Mouse (Mus musculus) lung, postnatal 14 days (tissue): ENCODE measurements around the gene Farp2.
A peak's percentile ranks its signal among the peaks of the same experiment; 100 is the strongest.
"Not testable (repeated sequence)": the region's sequence is repeated elsewhere in the genome, so short reads cannot be mapped to it uniquely, and the experiment has no call there.

Experiments
- DNase-seq: peaks from one replicate; pipeline ENCODE4 v3.0.0; 2021

Farp2 gene

GRCm38 (mm10) chr1:93511585-93512350 lies at the start of gene Farp2:
TSS of gene Farp2 (plus strand) at chr1:93512079.
- peak; percentile 95 for DNase-seq

GRCm38 (mm10) chr1:93465066-93465465 lies 46.8 kb upstream of the Farp2 start:
- DNase-seq: no peak

GRCm38 (mm10) chr1:93465746-93466145 lies 46.1 kb upstream of the Farp2 start:
- DNase-seq: no peak

- no peak for DNase-seq
Observed at GRCm38 (mm10) chr1:93468626-93469025, 43.3 kb upstream of the Farp2 start.

GRCm38 (mm10) chr1:93475694-93476093 lies 36.2 kb upstream of the Farp2 start:
- no peak for DNase-seq

- peak; percentile 98 for DNase-seq
Observed at GRCm38 (mm10) chr1:93477758-93478585, 33.9 kb upstream of the Farp2 start.

- DNase-seq: peak; percentile 99
Observed at GRCm38 (mm10) chr1:93478586-93479475, 33.0 kb upstream of the Farp2 start, which contains the start of gene Hdlbp. TSS of gene Hdlbp (minus strand) at chr1:93478815.

- DNase-seq: peak; percentile 26
Observed at GRCm38 (mm10) chr1:93479476-93480083, 32.3 kb upstream of the Farp2 start.

GRCm38 (mm10) chr1:93486302-93486701 lies 25.6 kb upstream of the Farp2 start:
- DNase-seq: not testable (repeated sequence)

GRCm38 (mm10) chr1:93495312-93495711 lies 16.6 kb upstream of the Farp2 start:
- DNase-seq: no peak

- peak; percentile 8 for DNase-seq
Observed at GRCm38 (mm10) chr1:93506944-93507676, 4.8 kb upstream of the Farp2 start.

GRCm38 (mm10) chr1:93508576-93508975 lies 3.3 kb upstream of the Farp2 start:
- DNase-seq: peak; percentile 29

- no peak for DNase-seq
Observed at GRCm38 (mm10) chr1:93512351-93512690, 442 bp downstream of the Farp2 start.

- DNase-seq: no peak
Observed at GRCm38 (mm10) chr1:93513221-93513620, 1.3 kb downstream of the Farp2 start.

GRCm38 (mm10) chr1:93521491-93521890 lies 9.6 kb downstream of the Farp2 start:
- DNase-seq: no peak

GRCm38 (mm10) chr1:93522325-93522724 lies 10.4 kb downstream of the Farp2 start:
- no peak for DNase-seq

- no peak for DNase-seq
Observed at GRCm38 (mm10) chr1:93529801-93530200, 17.9 kb downstream of the Farp2 start.

GRCm38 (mm10) chr1:93537227-93537626 lies 25.3 kb downstream of the Farp2 start:
- peak; percentile 7 for DNase-seq

GRCm38 (mm10) chr1:93543196-93543595 lies 31.3 kb downstream of the Farp2 start:
- no peak for DNase-seq

- DNase-seq: no peak
Observed at GRCm38 (mm10) chr1:93547286-93547685, 35.4 kb downstream of the Farp2 start.

- DNase-seq: no peak
Observed at GRCm38 (mm10) chr1:93551427-93551826, 39.5 kb downstream of the Farp2 start.

GRCm38 (mm10) chr1:93563224-93563623 lies 51.3 kb downstream of the Farp2 start:
- DNase-seq: no peak
